Mouse (Mus musculus): ENCODE results near the gene Usp17le. TPM values are rescaled to one million over a fixed set of nuclear protein-coding genes. Genes with fewer than 3 reads are reported as not detected.
"Not testable (repeated sequence)": the region's sequence is repeated elsewhere in the genome, so short reads cannot be mapped to it uniquely, and the experiment has no call there.

Gene Usp17le
- not detected in 2 replicates for polyA plus RNA-seq (2012; rRNA removed)

DNA sequence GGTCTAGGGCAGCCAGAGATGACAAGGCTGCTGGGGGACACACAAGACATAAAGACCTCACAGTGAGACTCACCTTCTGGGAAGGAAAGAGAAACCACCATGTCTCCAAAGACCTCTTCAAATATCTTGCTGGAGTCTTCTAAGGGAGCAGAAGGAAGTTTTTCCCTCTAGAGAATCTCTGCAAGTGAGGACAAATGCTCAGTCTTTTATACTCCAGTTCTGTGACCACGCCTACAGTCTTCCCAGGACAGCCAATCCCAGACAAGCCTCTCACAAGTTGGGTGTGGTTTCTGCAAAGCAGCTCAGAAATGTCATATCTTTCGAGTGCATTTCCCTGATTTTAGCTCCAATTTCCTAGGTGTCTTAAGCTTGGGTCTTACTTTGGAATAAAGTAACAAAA, at the start of gene Usp17le:
Usp17le (minus strand) TSS at position 101 of the 400 bp plus-strand sequence.
- not testable (repeated sequence) for DNase-seq (ENCODE audit: extremely low spot score in 1 of 2, low spot score in 1 of 2)

GRCm38 (mm10) chr7:104810335-104810734, 33.1 kb upstream of the Usp17le start:
- DNase-seq (ENCODE audit: extremely low spot score in 1 of 2, low spot score in 1 of 2) = not testable (repeated sequence)

DNA sequence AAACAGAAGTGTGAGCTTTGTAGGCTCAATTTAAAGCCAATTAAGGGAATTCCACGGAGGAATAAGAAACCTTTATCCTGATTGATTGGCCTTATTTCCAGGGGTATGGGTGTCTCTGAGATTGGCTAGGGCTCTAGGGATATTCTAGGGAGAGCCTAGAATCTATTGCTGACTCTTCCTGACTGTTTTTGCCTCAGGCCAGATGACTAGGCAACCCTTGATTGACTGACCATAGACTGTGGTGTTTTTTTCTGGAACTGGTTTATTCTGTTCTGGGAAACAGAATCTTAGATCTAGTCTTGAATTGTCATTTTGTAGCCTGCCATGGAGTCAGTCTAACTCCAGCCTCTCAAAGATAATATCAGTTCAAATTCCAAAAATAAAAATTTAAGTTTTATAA, 13.5 kb upstream of the Usp17le start:
- DNase-seq (ENCODE audit: extremely low spot score in 1 of 2, low spot score in 1 of 2) = no peak

Other genes with a start within 250 kb of the Usp17le start
- not detected in 2 replicates for gene Olfr651, start 227.3 kb downstream of the Usp17le start, polyA plus RNA-seq (2012; rRNA removed)
- not detected in 2 replicates for gene Olfr652, start 216.6 kb downstream of the Usp17le start, polyA plus RNA-seq (2012; rRNA removed)
- gene Olfr653, start 200.2 kb downstream of the Usp17le start, polyA plus RNA-seq (2012; rRNA removed) = not detected in 2 replicates
- not detected in 2 replicates for gene Olfr654, start 190.4 kb downstream of the Usp17le start, polyA plus RNA-seq (2012; rRNA removed)
- gene Olfr655, start 175.7 kb downstream of the Usp17le start, polyA plus RNA-seq (2012; rRNA removed) = not detected in 2 replicates
- gene Olfr656, start 163.5 kb downstream of the Usp17le start, polyA plus RNA-seq (2012; rRNA removed) = not detected in 2 replicates
- gene Olfr657, start 152.7 kb downstream of the Usp17le start, polyA plus RNA-seq (2012; rRNA removed) = not detected in 2 replicates
- 0.06 TPM in 1 of 2 replicates, not detected in the other for gene Olfr658, start 130.2 kb downstream of the Usp17le start, polyA plus RNA-seq (2012; rRNA removed)
- not detected in 2 replicates for gene Olfr659, start 110.7 kb downstream of the Usp17le start, polyA plus RNA-seq (2012; rRNA removed)
- 0.11 TPM in 1 of 2 replicates, not detected in the other for gene Olfr661, start 91.0 kb downstream of the Usp17le start, polyA plus RNA-seq (2012; rRNA removed)
- gene Usp17lb, start 65.1 kb upstream of the Usp17le start, polyA plus RNA-seq (2012; rRNA removed) = not detected in 2 replicates
- gene Usp17la, start 79.5 kb upstream of the Usp17le start, polyA plus RNA-seq (2012; rRNA removed) = not detected in 2 replicates
- gene Olfr665, start 100.6 kb upstream of the Usp17le start, polyA plus RNA-seq (2012; rRNA removed) = not detected in 2 replicates
- not detected in 2 replicates for gene Olfr666, start 118.5 kb upstream of the Usp17le start, polyA plus RNA-seq (2012; rRNA removed)
- not detected in 2 replicates for gene Olfr667, start 144.0 kb upstream of the Usp17le start, polyA plus RNA-seq (2012; rRNA removed)
- not detected in 2 replicates for gene Olfr668, start 150.6 kb upstream of the Usp17le start, polyA plus RNA-seq (2012; rRNA removed)
- 0.23 TPM in 1 of 2 replicates, not detected in the other for gene Olfr669, start 156.8 kb upstream of the Usp17le start, polyA plus RNA-seq (2012; rRNA removed)
- gene Olfr670, start 185.2 kb upstream of the Usp17le start, polyA plus RNA-seq (2012; rRNA removed) = not detected in 2 replicates
- not detected in 2 replicates for gene Olfr671, start 201.7 kb upstream of the Usp17le start, polyA plus RNA-seq (2012; rRNA removed)
- not detected in 2 replicates for gene Olfr672, start 224.6 kb upstream of the Usp17le start, polyA plus RNA-seq (2012; rRNA removed)

Data from frontal cortex, adult 2 months (tissue).